Mouse (Mus musculus) monocyte, adult 5-6 weeks (primary cell): ENCODE measurements around the gene Izumo1r. TPM values are rescaled to one million over a fixed set of nuclear protein-coding genes. Genes with fewer than 3 reads are reported as not detected.
A peak's percentile ranks its signal among the peaks of the same experiment; 100 is the strongest.
"Not testable (repeated sequence)": the region's sequence is repeated elsewhere in the genome, so short reads cannot be mapped to it uniquely, and the experiment has no call there.

Experiments
- ATAC-seq: fragments of 153-309, 156-312 bp; replicated peaks from 2 replicates; pipeline ENCODE4 v1.8.0; 2017; ENCODE audit warnings: mild to moderate bottlenecking; ENCODE audit not compliant: low TSS enrichment, insufficient number of reproducible peaks, severe bottlenecking, poor library complexity, low FRiP score
- total RNA-seq: library from RNA; stranded (forward); fragments of 200-1000, 200-491, 200-594 nt; gene quantifications from 3 replicates; pipeline ENCODE4 v1.2.3, GENCODE M21; 2017

The Izumo1r gene
- total RNA-seq, 1 experiment from 2014 or later, result not detected

DNA sequence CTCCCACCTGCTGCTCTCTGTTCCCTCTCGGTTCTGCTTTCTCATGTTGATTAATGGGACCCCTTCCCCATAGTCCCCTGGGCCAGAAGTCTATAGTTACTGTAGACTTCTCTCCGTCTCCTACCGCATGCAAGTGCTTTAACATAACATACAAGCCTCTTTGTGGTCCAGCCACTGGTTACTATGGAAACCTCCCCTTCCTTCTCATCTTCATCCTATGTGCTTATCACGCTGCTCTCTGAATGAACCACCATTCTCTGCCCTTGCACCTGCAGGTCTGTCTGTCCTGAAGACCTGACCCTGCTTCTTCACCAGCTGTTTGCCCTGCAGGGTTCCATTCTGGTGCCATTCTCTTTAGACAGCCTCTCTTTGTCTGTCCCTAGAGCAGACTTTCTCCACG, 6.2 kb upstream of the Izumo1r start:
- ATAC-seq, result no peak

DNA sequence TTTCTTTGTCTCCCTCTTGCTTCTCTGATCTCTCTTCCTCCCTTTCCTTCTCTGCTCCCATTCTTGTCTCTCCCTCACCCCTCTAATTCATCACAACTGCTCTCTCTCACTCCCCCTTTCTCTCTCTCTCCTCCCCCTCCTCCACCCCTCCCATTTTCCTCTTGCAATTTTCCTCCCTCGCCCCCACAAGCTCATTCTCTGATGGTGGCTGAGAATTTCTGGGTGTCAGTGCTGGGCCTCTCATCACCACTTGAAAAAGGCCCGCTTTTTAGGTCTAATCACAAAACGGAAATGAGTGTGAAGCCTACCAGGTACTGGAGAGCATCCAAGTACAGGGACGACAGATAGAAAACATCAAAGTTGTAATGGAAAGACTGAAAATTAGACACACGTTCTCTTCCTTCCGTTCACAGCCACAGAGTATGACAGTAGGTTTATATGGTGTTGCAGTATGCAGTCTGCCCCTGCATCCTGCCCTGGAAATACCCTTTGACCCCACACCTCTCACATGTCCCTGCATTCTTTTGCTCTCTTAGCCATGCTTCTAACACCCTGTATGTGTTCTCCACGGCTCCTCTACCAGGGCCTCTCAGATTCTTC, 4.2 kb upstream of the Izumo1r start:
- no peak for ATAC-seq

DNA sequence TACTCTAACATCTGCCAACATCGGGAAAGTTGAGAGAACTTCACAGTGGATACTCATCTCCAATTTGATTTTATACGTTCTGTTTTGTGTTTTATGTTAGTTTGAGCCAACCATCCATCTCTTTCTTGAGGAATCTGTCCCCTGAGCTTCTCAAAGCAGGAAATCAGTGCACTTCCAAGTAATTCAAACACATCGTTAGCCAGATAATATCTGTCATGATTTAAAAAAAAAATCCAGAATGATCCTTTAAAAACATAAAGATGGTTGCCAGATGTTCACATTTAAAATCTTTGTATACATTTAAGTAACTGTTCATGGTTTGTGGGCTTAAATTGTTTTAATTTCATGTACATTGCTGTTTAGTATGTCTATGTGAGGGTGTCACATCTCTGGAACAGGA, 2.2 kb upstream of the Izumo1r start:
- ATAC-seq, result no peak

DNA sequence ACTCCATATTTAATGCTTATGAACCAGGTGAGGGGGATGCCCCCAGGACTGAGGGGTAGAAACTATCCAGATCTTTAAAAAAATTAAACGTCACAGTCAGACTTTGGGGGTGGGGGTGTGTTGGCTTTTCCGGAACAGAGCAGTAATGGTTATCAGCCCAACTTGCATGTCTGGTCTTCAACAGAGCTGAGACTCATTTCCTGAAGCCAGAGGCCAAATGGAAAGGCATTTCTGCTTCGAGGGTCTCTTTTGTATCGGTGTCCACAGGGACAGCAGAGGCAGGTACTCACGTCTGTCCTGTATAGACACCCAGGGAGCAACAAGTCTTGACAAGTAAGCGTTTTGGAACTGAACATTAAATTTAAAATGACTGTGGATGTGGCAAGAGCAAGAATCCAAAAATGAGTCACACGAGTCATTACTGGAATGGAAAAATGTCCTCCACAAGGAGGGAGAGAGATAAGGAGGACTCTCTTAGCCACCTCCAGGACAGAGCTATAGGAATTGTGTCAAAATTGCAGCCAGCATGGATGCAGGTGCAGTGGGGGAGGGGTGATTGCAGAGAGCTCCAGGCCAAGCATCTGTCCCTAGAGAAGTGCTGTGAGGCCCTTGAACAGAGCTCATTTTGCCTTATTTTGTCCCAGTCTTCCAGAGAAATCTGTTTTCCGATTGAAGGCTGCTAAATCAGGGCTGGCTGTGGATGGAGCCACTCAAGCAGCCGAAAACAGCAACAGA, 1.2 kb upstream of the Izumo1r start:
- ATAC-seq, result no peak

DNA sequence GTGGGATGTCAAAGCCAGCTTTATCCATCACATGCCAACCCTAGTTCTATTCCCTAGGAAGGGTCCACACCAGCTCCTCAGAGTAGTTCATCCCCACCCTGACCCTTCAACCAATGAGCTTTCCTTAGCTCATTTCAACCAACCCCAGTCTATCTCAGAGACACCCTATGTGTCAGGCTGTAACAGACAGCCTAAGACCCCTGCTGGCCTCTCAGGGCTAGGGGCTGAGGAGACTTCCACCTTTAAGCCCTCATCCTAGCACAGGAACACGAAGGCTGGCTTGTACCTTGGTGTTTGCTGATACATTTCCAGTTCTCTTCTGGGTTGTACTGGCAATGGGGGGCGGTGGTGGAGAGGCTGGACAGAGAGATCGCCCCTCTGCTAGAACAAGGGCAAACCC, 743 bp downstream of the Izumo1r start:
- ATAC-seq, result no peak

DNA sequence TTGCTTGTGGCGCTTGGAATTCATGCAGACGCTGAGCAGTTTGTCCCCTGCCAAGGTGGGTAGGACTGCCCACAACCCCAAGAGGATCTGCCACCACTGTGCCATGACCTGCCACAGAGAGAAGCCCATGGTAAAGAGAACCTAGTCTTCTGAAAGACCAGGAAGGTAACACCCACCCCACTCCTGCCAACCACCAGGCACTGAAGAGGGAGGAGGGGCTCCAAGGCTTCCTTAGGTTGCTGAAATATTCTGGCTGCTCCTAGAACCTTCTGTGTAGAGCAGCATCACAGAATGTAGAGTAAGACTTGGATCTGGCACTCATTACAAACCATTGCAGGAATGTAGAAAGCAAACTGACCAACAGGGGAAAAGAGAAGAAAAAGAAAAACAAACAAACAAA, 1.3 kb downstream of the Izumo1r start:
- no peak for ATAC-seq

DNA sequence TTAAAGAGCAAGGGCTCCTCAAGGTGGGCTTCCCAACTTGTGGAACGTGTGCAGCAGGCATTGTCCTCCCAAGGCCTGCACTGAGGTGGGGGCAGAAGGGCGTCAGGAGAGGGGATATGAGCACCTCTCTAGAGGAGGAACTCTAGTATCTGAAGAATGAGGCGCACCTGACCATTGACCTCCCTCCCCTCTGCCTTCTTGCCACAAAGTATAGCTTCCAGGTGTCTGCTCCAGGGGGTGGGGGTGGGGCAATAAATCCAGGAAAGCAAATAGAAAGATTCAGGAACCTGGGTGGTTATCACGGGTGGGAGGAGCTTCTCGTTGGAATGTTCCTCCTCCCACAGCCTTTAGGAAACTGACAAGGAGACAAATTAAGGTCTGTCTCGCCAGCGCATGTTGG, 2.0 kb downstream of the Izumo1r start:
- no peak for ATAC-seq

DNA sequence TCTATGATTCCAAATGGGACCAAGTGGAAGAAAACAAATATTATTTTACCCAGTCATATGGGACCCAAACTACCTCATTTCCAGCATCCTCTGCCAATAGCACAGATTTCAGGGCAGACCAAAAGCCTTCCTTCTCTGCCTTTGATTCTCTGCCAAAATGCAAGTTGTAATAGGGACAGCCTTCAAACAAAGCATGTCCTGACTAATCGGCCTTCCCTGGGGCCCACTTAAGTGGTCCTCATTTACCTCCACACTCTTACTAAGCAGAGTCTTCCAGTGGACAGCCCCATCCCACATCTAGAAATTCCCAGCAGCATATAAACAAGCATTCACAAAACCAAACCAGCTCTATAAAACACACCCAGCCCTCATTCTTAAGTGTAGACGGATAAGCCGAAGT, 6.6 kb downstream of the Izumo1r start:
- ATAC-seq, result no peak

DNA sequence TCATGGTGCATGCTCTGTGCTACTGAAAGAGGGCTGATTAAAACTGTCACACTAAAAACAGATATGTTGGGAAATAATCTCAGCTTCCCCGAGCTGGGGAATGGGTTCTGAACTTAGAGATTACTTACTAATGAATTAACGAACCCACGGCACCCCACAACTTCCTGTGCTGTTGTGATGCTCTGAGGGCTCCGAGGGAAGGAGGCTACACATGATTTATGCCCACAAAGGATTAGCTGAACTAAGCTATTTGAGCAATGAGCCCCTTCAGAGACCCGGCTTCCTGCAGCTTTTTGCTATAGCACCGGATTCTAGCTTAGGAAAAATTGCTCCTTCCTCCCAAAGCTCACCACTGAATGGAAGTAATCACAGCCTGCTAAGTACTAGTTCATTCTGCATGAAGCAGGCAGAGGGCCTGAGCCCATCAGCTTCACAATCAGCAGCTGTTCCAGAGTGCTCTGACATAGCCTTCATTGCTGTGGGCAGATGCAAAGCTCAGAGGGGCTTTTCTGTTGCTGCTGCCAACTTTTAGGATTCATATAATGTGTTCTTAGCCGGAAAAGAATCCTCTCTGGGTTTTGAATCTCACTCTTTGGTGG, 8.4 kb downstream of the Izumo1r start:
- no peak for ATAC-seq

DNA sequence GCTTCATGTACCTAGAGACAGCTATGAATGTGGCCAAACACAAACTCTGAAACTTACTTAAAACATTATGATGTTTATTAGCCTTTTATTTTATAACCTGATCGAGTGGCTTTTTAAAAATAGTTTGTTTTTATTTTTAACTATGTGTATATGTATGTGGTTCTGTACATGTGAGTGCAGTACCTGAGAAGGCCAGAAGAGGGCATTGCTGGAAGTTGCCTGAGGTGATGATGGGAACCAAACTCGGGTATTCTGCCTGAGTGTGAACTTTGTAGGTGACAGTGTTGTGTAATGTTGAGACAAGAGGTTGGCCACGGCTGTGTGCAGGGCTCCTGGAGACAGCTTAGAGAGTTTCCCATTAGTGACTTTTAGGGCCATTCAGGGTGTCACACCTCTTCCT, 9.1 kb downstream of the Izumo1r start:
- no peak for ATAC-seq

DNA sequence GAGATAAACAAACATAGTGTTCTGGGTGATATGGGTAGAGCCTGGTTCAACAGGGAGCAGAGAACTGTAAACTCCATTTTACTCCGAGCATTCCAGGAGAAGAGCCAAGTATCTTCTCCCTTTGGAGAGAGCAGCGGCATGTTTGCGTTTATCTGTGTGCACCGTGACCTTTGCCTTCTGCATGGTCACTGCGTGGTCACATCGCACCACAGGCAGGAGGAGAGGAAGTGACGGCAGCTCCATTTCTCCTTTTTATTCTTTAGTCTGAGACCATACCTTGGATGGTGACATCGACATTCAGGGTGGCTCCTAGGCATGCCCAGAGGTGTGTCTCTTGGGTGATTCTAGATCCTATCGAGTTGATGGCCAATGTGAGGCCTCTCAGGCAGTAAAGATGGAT, 10.4 kb downstream of the Izumo1r start:
- ATAC-seq, result peak; percentile 87

DNA sequence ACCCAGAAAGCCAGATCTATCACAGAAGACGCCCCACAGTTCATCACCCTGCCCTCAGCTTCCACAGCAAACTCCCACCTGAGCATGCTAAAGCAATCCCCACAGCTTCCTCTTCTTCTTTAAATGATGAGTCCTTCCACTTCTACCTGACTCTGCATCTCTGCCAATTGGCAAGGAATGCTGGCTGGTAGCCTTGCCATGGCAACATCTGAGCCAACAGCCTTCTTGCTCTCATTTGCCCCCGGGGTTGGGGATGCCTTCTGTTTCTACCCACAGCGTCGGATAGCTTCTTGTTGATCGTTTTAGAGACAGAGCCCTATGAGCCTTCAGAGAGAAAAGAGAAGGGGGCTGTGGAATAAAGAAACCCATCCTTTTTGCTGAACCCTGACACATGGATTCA, 11.9 kb downstream of the Izumo1r start:
- ATAC-seq, result no peak

DNA sequence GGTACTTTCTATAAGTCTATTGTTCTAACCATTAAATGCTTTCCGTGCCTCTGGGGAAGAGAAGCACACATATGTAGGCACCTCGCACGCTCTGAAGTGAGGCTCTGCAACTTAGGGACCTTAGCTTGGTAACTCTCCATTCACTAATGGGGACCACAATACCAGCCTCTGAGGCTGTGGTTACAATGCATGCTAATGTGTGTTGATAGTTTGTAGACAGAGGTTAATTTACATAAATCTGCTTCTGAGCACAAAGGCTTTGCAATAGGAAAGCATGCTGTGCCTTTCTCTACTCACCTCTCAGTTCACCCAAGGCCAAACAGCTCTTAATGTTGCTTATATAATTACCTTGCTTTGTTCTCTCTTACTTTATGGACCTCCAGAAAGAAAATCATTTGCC, 13.1 kb downstream of the Izumo1r start:
- ATAC-seq, result no peak

DNA sequence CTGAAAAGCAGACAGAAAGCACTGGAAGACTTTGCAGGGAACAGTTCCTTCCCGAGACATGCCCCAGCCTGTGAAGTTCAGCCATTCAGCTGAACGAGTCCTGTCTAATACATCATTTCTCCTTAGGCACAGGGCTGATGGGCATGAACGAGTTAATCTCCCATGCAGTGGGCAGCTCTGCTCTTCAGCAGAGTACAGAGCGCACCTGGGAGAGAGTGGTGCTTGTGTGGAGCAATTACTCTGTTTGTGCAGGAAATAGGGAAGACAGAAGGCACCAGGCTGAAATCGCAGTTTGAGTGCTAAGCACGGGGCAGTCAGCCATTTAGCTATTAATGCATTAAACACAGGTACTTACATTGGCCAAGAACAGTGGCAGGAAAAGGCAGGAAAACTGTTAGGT, 15.1 kb downstream of the Izumo1r start:
- ATAC-seq, result no peak

DNA sequence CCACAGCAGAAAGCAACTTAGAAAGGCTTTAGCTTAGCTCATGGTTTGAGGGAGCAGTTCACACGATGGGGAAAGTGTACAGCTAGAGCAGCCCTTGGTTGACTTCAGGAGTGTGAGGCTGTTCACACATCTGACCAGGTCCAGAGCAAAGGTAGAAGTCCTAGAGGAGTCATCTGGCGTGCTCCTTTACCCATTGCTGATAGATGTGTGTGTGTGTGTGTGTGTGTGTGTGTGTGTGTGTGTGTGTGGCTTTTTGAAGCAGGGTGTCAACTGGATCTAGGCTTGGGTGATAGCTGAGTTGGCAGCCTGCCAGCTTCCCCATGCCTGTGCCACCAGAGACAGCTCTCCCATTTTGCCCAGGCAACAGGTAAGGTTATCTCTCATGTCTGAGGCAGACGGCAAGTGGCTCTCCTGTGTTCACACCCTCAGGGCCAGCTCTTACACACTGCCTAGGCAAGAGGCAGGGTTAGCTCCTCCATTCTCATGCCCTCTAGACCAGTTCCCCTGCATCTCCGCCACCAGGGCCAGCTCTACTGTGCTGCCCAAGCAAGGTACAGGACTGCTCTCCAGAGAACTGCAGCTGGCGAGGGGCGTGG, 15.9 kb downstream of the Izumo1r start:
- ATAC-seq, result no peak

DNA sequence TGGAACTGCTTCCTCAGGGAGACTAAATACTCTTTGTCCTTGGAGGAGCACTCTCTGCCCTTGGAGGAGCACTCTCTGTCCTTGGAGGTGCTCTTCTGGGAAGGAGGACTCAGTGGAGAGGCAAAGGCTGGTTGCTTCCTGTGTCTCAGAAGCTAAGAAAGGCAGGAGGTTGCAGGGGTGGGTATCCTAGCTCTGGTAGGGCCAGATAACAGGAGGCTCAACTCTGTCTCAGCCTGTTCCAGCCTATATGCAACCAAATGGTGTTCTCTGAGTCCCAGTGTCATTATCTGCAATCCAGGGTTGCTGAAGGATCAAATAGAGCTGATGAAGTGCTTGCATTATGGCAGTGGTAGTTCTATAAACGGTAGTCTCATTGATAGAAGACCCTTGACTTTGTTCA, 17.8 kb downstream of the Izumo1r start:
- ATAC-seq, result no peak

DNA sequence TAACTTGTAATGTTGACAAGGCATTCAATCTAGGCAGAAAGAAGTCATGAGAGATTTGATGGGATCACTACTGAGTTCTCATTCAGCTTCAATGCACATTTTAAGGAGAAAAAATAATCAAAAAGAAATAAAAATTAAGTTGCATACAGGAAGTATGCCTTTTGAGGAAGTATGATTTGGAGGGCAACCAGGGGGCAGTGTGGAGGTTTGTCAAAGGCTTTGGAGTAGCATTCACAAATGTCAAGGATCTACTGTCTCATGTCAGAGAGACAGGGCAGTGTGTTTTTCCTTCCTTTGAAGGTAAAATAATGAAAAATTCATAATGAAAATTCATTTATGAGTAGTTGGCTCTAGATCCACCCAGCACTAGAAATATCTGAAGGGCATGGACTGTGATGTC, 18.6 kb downstream of the Izumo1r start:
- no peak for ATAC-seq

DNA sequence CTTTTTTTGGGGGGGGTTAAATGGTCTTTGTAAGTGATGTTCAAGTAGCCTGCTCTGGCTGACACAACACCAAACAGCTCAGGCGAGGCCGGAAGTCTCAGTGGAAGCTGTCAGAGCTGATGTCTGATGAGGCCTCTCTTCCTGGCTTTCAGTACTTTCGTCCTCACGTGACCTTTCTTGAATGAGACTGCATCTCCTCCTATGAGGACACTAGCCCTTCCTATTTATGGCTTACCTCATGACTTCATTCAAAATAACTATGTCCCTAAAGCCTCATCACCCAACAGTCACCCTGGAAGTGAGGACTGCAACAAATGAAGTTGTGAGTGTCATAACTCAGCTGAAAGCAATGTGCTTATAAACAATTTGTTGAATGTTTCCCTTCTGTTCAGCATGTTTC, 19.1 kb downstream of the Izumo1r start:
- peak; percentile 80 for ATAC-seq

DNA sequence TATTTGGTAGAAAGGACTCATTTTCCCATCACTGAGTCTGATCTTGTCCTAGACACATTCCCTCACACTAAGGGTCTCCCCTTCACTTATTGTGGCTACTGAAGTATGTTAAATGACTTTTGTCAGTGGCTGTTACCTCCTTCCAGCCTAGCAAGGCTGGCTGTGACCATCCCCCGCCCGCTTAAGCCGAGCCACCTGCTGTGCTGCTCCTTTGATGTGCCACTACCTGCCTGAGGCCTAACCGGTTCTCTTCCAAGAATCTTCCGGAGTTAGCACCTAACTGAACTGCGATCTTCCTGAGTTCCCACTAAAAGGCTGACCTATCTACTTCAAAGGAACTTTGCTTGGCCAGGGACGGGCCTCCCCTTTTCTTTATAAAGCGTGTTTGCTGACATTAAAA, 27.2 kb downstream of the Izumo1r start:
- ATAC-seq, result not testable (repeated sequence)
